Mouse (Mus musculus) kidney, adult 11 months (tissue): Measurements from ENCODE around the gene Mras.

Experiments used
- DNase-seq: peaks from one replicate; pipeline ENCODE4 v3.0.0; 2022

The Mras gene

DNA sequence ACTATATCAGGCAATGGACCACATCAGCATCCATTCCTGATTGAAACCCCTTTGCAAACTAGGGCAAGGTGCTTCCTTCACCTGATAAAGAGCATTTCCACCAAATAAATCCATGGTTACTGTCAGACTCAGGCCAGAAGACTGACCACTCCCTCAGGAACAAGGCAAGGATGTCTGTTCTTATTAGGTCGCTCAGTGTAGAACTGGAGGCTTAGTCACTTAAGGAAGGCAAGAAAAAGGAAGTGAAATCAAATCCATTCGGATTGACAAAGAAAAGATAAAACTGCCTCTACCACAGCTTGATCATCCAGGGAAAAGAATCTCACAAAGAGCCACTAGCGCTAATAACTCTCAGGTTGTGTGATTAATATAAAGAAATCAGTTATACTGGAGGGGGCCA, 27.9 kb downstream of the Mras start:
- DNase-seq: no peak

DNA sequence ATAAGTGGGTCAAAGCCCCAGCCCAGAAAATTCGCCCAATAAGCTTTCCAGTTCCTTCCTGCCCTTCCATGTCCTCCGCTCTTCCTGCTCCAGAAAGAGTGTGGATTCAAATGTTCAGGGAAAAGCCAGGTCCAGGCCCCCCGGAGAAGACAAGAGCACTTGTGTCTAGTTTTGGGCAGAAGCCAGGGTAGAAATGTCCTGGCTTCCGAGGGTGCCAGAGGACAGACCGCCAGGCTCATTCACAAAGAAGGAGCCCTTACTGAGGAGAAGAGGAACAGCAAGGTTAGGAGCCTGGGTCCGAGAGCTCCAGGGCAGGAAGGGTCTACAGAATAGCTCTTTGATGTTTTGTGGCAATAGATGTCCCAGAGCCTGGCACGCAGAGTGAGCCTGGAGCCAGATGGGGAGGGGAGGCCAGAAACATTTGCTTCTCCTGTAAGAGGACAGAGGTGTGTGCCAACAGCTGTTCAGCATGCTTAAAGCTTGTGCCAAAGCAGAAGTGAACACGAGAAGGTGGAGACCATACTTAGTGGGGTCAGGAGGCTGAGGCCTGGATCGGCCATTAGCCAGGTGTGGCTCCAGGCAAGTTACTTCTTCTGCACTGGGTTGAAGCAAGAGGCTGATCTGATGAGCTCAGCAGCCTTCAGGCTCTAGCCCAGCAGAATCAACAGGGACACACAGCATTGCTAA, 35.8 kb downstream of the Mras start:
- no peak for DNase-seq

DNA sequence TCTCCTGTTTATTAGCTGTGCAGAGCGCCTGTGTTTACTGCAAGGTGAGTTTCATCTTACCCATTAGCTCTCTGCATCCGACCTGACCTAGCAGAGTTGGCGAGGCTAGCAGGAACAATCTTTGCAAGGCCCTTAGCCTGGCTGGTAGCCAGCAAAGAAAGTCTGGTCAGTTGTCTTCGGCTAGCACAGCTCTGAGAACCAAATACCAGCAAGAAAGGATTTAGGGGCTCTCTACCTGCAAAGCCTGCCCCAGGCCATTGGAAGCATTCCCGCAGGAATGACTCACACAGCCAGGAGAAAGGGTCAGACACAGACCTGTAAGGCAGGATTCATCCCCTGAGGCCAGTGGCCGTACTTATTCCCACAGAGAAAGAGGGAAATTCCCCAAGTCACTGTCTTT, 36.4 kb downstream of the Mras start:
- DNase-seq: peak; percentile 23

DNA sequence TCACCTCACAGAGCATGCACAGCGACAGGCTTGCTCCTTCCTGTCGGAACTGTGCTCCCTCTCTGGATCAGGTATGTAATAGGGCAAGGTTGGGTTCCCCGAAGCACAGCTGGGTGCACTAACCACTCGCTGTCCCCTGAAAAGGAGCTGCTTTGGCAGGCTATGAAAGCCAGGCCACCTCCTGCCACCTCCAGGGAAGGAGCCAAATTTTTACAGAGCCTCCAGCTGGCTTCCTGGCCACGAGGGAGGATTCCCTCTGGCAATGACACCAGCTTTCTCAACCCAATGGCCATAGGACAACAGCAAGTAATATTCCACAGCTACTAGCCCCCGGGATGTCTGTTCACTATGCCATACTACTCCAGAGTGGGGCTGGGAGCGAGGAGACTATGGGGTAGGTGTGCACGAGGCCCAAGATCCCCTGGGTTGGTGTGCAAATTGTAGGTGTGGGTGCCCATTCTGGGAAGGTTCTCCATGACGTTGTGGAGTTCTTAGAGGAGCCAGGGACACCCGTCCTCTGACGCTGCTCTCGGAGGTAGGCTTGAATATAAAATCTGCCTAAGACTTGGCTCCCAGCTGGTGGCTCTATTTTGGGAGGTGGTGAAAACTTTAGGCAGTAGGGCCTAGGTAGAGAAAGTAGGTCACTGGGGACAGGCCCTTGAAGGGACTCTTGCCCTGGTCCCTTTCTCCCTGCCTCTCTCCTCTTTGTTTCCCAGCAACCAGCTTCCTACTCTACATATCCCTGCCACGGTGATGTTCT, 39.9 kb downstream of the Mras start:
- DNase-seq: no peak

DNA sequence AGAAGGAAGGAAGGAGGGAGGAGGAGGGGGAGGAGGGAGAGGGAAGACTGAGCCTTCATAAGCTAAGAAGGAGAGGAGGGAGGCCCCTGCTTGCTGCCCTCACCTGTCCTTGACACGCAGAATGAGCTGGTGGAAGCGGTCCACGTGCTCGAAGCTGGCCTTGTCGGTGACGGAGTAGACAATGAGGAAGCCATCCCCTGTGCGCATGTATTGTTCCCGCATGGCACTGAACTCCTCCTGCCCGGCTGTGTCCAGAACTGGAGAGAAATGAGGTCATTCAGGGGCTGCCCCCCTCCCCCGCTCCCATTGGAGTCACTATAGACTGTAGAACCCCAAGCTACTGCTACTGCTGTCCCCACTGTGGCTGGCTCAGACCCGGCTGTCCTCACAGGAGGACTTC, 42.8 kb downstream of the Mras start:
- no peak for DNase-seq

DNA sequence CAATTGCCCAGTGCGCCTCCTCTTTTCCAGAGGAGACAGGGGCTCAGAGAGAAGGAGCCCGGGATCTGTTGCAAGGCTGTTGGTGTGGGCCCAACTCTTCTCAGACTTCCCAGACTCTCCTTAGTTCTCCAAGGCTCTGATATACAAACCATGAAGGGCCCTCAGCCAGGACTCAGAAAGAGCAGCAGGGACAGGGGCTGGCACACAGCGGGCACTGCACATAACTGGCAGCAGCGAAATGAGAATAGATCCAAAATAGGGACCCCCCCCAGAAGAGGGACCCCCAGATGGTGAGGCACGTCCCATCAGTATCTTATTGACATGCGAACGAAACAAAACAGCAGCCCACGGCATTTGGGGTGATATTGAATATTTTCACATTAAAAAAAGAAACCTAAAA, 44.0 kb downstream of the Mras start:
- DNase-seq: no peak

DNA sequence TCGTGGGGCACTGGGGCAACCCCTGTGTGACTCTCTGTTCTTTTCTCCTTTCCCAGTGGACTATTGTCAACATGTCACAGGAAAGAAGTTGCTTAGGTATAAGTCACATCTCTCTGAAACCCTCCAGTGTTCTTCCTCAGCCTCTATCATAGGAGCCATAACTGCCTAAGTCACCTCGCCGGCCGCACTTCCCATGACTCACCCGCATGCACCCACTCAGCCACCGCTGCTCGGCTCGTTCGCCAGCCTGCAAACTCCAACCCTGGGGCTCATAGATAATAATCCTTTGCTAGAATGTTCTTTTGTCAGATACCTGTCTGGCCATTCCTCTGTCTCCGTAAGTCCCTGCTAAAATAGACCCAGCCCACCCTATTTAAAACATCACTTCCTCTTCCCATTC, 45.6 kb downstream of the Mras start:
- no peak for DNase-seq

DNA sequence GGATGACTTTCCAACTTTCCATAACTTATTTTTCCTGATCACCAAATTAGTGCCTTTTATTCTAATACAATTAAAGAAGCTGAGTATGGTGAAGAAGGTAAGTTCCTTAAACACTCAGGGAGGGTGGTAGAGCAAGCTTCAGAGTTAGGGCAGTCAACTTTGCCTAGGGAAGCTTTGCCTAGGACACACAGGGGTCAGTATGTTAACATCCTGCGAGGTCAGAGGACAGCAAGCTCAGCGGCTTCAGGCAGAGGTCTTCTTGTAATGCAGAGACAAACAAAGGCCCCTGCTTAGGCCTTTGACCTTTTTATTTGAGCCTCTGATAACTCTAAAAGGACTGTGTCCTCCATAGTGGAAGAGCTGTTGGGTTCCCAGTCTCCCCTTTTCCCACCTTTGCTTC, 46.5 kb downstream of the Mras start:
- no peak for DNase-seq

DNA sequence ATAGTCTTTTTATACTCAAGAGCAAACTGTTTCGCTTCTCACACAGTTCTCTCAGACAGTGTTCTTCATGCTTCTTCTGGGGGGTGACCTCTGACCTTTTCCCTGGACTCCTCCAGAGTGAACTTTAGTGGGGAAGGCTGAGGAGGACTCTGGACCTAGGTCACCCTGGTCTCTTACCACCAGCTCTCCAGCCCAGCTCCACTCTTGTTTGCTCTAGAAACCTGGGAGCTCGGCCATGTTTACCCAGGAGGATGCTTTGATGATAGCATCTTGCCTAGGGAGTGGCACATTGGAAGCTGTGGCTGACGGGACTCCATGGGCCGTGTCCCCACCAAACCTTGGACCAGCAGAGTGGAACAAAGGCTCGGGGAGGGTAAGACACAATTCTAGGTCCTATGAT, 47.0 kb downstream of the Mras start:
- DNase-seq: peak; percentile 59

DNA sequence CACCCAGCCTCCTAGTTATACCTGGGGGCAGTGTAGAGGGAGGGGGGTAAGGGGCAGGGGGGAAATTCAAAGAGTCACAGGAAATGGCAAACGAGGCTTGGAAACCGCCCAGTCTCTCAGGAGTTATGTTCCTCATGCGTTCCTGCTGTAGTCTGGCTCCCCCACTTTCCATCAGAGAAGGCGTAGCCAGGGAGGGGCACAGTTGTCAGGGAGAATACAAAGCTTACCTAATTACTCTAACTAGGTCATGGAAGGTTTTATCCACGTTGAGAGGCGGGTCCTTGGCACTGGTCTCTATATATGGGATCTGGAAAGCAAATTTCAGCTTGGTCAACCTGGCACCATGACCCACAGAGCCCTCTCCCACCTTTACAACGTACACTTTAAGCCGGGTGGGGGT, 47.7 kb downstream of the Mras start:
- no peak for DNase-seq

DNA sequence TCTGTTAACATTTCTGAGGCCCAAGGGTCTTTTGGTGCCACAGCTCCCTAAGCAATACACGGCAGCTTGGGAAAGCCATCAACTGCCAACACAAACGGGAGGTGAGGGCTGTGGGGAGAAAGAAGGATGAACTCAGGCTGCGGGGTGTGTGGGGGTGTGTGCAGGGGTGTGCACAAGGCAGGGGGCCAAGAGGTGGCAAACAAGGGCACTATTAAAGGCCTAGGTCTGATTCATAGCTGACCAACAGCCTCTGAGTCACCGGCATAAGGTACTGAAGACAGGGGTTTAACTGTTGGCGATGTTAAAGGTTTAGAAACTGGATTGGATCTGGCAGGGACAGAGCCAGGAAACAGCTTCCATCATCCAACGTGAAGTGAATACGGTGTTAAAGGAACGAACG, 48.3 kb downstream of the Mras start:
- no peak for DNase-seq

DNA sequence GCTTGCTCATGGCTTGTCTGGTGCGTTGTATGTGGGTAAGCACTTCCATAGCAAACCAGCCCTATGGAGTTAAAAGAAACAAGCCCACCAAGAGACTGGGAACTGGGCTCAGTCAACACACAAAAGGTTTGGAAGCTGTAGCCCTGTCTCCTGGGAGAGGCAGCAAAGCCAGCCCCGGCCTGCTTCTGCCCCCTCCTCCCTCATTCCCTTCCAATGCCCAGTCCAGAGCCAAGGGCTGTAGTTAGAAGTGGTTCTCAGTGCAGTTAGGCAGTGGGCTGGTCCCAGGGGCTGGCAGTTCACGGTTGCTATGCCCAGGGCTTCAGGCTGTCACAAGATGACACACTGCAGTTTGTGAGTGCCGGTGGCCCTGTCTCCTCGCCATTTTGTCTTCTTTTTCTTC, 49.1 kb downstream of the Mras start:
- DNase-seq: no peak

DNA sequence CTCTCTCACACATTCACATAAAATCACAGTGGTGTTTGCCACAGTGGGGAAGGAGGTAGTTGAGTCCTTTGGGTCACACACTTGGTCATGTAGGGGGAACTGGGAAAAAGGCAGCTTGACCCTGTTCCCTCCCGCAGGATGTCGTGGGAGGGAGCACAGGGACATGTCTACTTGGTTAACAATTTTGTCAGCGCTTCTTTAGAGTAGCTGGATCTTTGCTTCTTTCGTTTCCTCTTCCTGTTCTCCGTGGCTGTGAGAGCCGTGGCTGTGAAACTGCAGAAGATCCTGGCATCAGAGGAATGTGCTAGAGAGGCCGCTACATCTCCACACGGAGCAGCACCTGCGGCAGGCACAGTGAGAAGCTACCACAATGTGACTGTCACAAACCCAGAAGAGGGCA, 54.6 kb downstream of the Mras start:
- DNase-seq: no peak

DNA sequence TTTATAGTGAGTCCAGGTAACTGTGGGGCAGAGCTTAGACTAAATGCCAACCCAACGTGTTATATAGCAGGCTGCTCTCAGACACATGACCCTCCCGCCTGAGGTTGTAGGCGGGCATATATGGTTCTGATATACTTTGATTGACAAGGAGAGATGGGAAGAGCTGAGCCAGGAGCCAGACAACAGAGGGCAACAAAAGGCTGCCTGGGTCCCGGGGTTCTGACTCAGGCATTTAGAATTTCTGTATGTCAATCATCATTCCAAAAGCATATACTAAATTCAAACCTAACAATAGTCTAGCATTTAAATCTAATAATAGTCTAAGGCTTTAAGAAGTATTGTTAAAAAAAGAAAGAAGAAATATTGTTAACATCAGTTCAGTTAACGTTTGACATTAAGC, 58.0 kb downstream of the Mras start:
- DNase-seq: no peak

DNA sequence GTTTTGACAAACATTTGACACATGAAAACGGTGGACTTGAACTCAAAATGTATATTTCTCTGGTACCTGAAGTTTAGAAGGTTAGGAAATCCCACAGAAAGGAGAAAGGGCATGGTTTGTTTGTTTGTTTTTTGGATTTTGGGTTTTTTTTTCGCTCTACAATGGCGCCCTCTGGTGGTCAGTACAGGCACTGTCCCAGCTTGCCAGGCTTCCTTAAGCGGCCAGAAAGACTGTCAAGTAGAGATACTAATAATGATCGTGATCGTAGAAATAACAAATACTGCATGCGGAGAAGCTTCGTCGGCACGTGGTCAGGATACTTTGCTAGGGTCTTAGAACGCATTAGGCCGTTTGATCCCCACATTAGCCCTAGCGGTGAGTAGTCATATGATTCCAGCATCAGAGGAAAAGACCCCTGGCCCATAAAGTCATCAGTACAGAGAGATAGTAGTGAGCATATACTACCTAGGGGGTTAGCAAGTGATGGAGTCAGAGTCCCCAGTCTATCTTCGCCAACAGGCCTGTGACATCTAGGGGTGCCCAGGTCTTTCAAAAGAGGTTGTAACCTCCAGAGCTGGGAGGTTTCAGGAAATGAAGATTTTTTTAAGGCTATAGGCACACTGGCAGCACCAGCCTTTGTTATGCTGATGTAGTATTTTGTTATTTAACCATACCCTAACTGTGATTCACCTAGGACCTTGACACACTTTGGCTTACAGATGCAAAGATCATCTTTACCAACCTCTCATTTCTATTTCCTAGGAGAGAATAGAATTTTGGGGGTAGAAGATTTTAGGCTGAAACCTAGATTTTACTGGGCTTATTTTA, 60.4 kb downstream of the Mras start:
- DNase-seq: no peak

DNA sequence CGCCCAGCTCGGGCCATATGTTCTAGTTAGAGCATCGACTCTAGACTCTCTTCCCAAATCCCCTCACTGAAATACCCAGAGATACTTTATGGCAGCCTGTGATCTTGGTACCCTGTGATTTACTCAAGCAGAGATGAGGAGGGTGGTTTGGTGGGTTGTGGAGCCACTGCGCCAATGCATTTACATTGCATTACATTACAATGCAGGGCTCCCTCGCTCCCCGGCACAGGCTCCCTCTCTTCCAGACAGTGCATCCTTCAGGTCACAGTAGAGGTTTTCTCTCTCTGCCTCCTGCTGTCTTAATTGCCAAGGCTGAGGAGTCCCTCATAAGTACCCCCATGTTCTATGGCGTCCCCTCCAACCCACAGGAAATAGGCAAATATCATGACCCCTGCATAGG, 68.8 kb downstream of the Mras start:
- no peak for DNase-seq

DNA sequence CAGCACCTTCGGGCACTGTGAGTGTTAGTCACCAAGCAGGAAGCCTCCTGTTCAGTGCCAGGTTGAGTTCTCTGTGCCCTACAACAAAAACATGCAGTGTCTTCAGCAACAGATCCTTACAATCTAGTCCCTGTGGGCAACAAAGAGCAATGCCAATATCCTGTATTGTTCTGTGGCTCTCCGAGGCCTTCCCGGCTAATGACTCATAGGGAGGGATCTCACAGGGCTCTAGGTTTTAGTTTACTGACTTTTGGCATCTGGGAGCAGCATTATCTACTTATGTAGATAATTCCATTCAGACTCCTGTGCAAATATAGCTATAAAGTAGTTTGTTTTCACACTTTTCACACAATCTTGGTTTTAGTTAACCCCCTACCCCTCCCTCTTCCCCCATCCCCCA, 71.3 kb downstream of the Mras start:
- no peak for DNase-seq

DNA sequence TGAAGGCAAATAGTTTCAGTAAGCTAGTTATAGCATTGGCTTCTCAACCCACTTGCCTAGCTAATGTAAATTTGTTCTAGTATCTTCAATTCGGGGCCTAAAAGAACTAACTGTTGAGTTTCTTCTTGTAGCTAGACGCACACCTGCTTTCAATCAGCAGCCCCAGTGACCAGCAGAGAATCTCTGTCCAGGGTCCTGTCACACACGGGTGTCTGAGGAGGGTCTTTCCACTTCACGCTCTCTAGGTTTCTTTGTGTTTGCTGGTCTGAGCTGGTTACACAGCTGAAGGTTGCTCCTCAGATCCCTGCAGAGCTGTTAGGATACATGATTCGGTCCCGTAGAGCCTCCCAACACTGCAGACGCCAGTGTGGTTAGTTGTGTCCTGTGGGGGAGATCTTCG, 74.1 kb downstream of the Mras start:
- no peak for DNase-seq

DNA sequence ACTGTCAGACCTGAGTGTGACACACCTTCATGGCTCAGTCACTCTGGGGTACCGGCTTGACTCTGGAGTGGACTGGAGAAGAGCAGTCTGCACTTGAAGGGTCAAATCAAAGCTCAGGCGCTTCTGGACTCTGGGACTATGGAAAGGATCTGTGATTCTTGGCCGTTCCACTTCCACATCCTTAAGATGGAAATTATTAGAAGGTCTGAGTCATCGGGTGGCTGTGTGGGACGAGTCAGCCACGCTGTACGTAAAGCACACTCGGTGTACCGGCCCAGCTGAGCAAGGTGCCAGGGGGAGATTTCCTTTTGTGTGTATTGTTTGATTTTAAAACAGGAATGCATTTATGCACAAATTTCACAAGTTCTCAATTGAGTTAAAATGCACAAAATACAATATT, 75.2 kb downstream of the Mras start:
- no peak for DNase-seq

DNA sequence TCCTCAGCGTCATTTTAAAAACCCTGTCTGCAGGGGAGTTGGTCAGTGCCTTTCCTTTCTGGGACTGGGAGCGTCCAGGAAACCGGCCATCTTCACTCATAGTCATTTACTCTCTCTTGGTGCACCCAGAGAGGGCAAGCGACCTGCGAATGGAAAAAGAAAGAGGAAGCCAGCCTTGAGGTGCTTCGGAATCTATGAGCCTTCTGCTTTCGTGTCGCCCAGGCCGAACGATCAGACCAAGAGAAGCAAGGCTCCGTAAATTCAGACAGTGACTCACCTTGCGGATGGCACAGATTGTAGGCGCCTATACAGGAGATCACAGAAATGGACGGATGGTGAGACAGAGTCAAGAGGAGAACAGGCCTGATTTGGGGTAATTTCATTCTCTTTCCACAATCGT, 78.2 kb downstream of the Mras start:
- DNase-seq: no peak

DNA sequence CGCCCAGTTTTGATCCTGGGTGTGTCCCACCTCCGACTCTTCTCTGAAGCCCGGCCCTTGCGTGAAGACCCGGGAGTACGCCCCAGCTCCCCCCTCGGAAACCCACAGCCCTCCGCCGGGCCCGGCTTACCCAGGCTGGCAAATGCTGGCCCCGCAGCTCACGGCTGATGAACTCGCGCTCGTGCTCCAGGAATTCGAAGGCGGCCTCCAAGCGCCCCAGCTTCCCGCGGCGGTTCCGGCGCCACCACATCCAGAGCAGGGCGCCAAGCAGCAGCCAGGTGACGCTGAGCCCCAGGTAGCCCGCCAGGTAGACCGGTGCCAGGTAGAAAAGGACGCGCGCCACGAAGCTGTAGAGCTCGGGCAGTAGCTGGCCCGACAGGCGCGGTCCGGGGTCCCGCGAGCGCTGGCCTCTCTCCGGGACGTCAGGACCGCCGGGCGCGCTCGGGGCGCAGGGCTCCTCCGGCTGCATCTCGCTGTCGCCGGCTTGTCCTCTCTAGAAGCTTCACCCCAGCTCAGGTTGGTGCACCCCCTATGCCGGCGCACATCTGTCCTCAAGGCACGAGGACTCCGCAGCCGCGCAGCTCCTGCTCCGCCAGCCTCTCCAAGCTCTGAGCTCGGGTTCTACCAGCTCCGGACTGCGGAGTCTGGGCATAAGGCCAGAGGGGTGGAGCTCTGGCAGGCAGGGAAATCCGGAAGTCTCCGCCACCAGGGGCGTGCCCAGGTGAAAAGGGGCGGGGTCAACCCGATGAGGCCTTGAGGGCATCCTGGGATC, 79.1 kb downstream of the Mras start, which contains the start of gene Esyt3:
Gene Esyt3 (minus strand): TSS at position 637 of the 772 bp plus-strand sequence.
- DNase-seq: peak; percentile 49

DNA sequence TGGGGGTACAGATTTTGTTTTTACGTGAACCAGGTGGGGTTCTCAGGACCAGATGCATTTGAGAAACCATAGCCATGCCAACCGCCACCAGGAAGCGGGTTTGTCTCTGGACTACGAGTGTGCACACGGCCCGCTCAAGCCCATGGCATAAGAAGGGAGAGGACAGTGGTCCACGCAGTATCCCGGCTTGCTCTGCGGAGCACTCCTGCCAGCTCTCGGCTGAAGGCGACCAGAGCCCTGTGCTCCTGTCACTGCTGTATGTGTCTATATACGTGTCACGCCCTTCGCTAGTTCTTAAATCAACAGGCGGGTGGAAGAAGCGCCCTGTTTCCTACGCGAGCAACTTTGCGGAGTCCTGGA, 79.6 kb downstream of the Mras start:
- no peak for DNase-seq

DNA sequence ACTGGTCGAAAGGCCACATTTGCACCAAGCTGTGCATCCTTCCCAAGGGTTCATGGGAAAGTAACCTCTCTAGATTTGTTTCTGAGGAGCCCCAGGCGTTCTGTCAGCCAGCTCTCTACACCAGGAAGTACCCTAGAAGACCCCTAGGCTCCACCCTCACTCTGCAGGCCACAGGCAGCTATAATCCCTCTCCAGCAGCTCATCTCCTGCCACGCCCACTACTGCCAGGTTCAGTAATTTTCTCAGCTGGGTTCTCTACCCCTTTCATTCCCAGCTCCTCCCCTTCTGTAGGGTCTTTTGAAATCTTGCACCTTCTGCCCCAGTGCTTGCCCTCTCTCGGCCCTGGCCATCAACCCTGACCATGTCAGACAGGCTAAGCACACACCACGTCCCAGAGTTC, 81.2 kb downstream of the Mras start:
- no peak for DNase-seq
